Mouse (Mus musculus) monocyte, adult 5-6 weeks (primary cell): ENCODE data around the gene Rasgef1c. TPM values are rescaled to one million over a fixed set of nuclear protein-coding genes. Genes with fewer than 3 reads are reported as not detected.

Experiments used
- ATAC-seq: fragments of 153-309, 156-312 bp; replicated peaks from 2 replicates; pipeline ENCODE4 v1.8.0; 2017; ENCODE audit warnings: mild to moderate bottlenecking; ENCODE audit not compliant: low TSS enrichment, insufficient number of reproducible peaks, severe bottlenecking, poor library complexity, low FRiP score
- total RNA-seq: library from RNA; stranded (forward); fragments of 200-1000, 200-491, 200-594 nt; gene quantifications from 3 replicates; pipeline ENCODE4 v1.2.3, GENCODE M21; 2017

Gene Rasgef1c
- total RNA-seq, 1 experiment from 2014 or later = not detected

- no peak for ATAC-seq
Observed at GRCm38 (mm10) chr11:50002853-50003252, 101.2 kb downstream of the Rasgef1c start.

DNA sequence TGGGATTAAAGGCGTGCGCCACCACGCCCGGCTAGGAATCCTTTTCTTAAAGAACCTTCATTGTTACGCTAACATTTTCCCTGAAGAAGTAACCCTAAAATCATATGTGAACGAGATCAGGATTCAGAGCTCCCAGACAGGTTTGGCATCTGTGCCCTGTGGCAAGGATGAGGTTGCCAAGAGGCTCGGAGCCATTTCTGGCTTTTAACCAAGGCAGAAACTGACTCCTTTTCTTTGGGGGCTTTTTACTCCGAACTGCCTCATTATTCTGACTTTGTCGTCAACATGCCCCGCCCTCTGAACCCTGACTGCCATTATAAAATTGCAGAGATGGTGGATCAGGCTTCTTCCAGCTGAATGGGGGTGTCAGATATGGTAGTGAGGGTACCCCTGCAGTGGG lies 106.1 kb downstream of the Rasgef1c start:
- ATAC-seq = no peak

- no peak for ATAC-seq
Observed at GRCm38 (mm10) chr11:50008231-50008630, 106.6 kb downstream of the Rasgef1c start.

- no peak for ATAC-seq
Observed at GRCm38 (mm10) chr11:50013016-50013415, 111.4 kb downstream of the Rasgef1c start.

DNA sequence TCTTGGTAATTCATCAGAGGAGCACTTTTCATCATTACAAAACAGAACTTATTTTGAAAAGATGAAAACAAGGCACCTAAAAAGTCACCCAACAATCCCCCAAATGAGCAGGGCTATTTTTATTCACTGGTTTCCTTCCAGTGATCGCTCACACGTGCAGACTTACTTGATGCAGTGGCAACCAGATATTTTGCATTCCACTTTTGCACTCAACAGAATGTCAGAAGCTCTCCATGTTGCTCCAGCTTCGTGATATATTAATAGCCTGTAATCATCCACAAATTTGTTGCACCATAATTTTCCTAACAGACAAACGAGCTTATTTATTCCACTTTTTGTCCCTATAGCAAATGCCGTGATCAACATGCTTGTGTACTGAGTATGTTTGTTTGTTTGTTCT lies 114.9 kb downstream of the Rasgef1c start:
- no peak for ATAC-seq

DNA sequence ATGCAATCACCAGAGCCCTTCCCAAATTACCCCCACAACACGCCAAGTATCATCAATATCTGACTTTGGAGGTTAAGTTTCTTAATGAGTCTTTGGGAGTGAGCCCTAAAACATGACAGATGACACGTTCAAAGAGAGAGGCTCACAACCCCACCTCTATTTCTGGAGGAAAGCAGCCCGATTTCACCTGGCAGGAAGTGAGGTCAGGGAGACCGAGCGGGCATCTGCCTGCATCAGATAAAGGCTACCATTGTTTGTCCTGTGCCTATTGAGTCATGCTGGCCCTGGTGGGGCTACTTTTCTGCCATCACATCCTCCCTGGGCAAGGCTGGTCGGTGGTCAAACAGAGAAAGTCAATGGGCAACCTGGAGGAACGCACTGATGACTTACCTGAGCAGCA lies 115.9 kb downstream of the Rasgef1c start:
- no peak for ATAC-seq

GRCm38 (mm10) chr11:50018848-50019247 lies 117.2 kb downstream of the Rasgef1c start:
- ATAC-seq = peak; percentile 72; the same call in 1 of the 2 replicates

- no peak for ATAC-seq
Observed at GRCm38 (mm10) chr11:50022085-50022484, 120.5 kb downstream of the Rasgef1c start.

- no peak for ATAC-seq
Observed at GRCm38 (mm10) chr11:50024445-50024832, 122.8 kb downstream of the Rasgef1c start.

DNA sequence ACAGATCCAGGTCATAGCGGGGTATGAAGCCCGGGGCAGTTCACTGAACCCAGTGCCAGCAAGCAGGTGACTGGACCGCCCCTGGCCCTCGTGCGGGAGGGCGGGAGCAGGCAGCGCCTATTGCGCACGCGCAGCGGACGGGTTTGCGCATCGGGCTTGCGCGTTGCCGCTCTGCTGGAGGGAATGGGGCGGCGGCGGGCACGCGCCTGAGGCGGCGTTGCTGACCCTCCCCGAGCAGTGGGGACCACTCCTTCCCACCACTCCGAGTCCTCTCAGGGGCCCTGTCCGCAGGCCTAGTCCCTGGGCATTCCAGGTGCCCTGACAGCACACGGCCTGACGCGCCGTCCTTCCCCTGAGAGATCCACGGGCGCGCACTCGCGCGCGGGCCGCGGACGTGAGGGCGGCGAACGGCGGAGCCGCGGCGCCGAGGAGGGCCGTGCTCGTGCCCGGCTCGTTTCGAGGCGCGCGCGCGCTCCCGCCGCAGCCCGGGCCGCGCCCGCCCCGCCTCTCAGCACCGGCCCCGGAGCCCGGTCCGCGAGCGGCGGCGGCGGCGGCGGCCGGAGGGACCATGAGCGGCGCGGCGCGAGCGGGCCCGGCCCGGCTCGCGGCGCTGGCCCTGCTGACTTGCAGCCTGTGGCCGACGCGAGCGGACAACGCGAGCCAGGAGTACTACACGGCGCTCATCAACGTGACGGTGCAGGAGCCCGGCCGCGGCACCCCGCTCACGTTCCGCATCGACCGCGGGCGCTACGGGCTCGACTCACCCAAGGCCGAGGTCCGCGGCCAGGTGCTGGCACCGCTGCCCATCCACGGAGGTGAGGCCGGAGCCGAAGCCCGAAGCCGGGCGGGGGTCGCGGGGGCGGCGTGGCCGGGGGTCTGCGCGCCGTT lies 123.4 kb downstream of the Rasgef1c start, which contains the start of gene Rnf130:
TSS of gene Rnf130 (plus strand) at position 514 of the 888 bp plus-strand sequence.
- peak; percentile 30 for ATAC-seq

GRCm38 (mm10) chr11:50025721-50026520 lies 124.3 kb downstream of the Rasgef1c start:
- no peak for ATAC-seq

GRCm38 (mm10) chr11:50026521-50027090 lies 125.0 kb downstream of the Rasgef1c start:
- ATAC-seq = peak; percentile 83

DNA sequence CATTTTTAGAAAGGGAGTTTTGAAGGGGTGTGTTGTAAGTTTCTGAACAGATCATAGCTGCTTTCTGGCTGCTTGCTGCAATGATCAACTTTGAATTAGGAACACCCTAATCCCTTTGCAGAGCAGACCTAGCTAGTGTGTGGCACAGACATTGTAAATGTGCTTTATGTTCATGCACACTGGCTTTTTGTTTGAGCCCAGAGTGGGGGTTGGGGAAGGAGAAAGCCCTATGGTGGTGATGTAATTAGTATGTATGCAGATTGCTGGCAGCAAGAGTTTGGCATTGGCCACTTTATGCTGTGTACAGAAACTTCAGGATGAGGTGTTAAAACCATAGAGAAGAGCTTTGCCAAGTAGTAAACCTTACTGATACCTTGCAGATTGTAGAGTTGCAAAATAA lies 126.8 kb downstream of the Rasgef1c start:
- ATAC-seq = no peak

Other genes with a start within 250 kb of the Rasgef1c start
- not detected in 3 replicates for gene Scgb3a1, start 238.2 kb upstream of the Rasgef1c start, total RNA-seq
- gene Cnot6, start 189.1 kb upstream of the Rasgef1c start, total RNA-seq = 46.7 to 79.0 TPM (median 53.2 TPM) in 3 replicates
- gene Gfpt2, start 107.7 kb upstream of the Rasgef1c start, total RNA-seq = 0.19 to 1.8 TPM (median 0.49 TPM) in 3 replicates
- gene Mapk9, start 55.1 kb upstream of the Rasgef1c start, total RNA-seq = 43.4 to 49.7 TPM (median 45.7 TPM) in 3 replicates
- gene Rnf130, start 123.5 kb downstream of the Rasgef1c start, total RNA-seq = 335 to 628 TPM (median 575 TPM) in 3 replicates
- 34.9 to 89.4 TPM (median 86.4 TPM) in 3 replicates for gene Tbc1d9b, start 229.6 kb downstream of the Rasgef1c start, total RNA-seq